Mouse (Mus musculus) forebrain, postnatal 0 days (tissue): ENCODE measurements around the gene Doc2b. TPM values are rescaled to one million over a fixed set of nuclear protein-coding genes. Genes with fewer than 3 reads are reported as not detected.

Experiments
- ATAC-seq: fragments of 200-750 bp; cut with Nextera tagmentation; 2 replicates; pipeline ENCODE4 v1.8.0; 2017; ENCODE audit warnings: mild to moderate bottlenecking, moderate library complexity
- DNase-seq: peaks from one replicate; pipeline ENCODE4 v3.0.0-alpha.2; 2015
- H3K27ac ChIP-seq: fragments of 300-500 bp; sonication (generic); 2 replicates; pipeline ENCODE4 v1.5.1; 2014; ENCODE audit warnings: low read depth, mild to moderate bottlenecking, antibody characterized with exemption, low read length, moderate library complexity, mixed read lengths
- H3K27me3 ChIP-seq: fragments of 300-500 bp; sonication (generic); 2 replicates; pipeline ENCODE4 v1.6.1; 2014; ENCODE audit warnings: mild to moderate bottlenecking, low read length, mixed read lengths; ENCODE audit not compliant: insufficient read depth
- H3K36me3 ChIP-seq: fragments of 300-500 bp; sonication (generic); 2 replicates; pipeline ENCODE4 v1.6.1; 2014; ENCODE audit warnings: mild to moderate bottlenecking, moderate library complexity; ENCODE audit not compliant: insufficient read depth
- H3K4me1 ChIP-seq: fragments of 300-500 bp; sonication (generic); 2 replicates; pipeline ENCODE4 v1.6.1; 2014; ENCODE audit warnings: antibody characterized with exemption; ENCODE audit not compliant: insufficient read depth
- H3K4me2 ChIP-seq: fragments of 300-500 bp; sonication (generic); 2 replicates; pipeline ENCODE4 v1.6.1; 2014; ENCODE audit warnings: low read depth, mild to moderate bottlenecking, moderate library complexity
- H3K4me3 ChIP-seq: fragments of 300-500 bp; sonication (generic); 2 replicates; pipeline ENCODE4 v1.5.1; 2014; ENCODE audit warnings: low read depth, low read length, mixed read lengths
- H3K9ac ChIP-seq: fragments of 300-500 bp; sonication (generic); 2 replicates; pipeline ENCODE4 v1.6.1; 2014; ENCODE audit warnings: mild to moderate bottlenecking
- H3K9me3 ChIP-seq: fragments of 300-500 bp; sonication (generic); 2 replicates; pipeline ENCODE4 v1.6.1; 2016; ENCODE audit warnings: low read length
- CTCF ChIP-seq: sonication (generic); IDR thresholded peaks from 2 replicates; pipeline ENCODE4 v1.5.1; 2016; ENCODE audit warnings: antibody characterized with exemption, control low read depth, low read depth
- WGBS: fragments of 180-500 bp; shearing (Covaris S2); extraction: QIAGEN DNeasy Blood & Tissue Kit; methylation state at CpG from one replicate; pipeline ENCODE4 v1.1.7; 2014; 5-methylcytosine and 5-hydroxymethylcytosine counted together
- polyA plus RNA-seq: library from polyadenylated mRNA; unstranded; fragments of >200 nt; fragmentation: Nextera tagmentation; extraction: Ambion mirVana; gene quantifications from 2 replicates; pipeline ENCODE4 v1.2.1, GENCODE M21; 2015
- total RNA-seq: library from RNA; depleted of rRNA; stranded (reverse); fragments of >200 nt; gene quantifications from 2 replicates; pipeline ENCODE4 v1.2.3, GENCODE M21; 2014; rRNA removed

The Doc2b gene
- total and polyA plus RNA-seq, 2 experiments from 2014 or later = 5.3 to 16.2 TPM

GRCm38 (mm10) chr11:75727168-75727567 is 68.7 kb downstream of the Doc2b start:
- Histone ChIP-seq H3K4me2 (no peak overlapping the region), H3K27ac (no peak overlapping the region), H3K4me1 (peaks cover 5% of the 10 kb centered on the region; the same call in 1 of the 2 replicates), H3K4me3 (no peak overlapping the region), H3K9ac (no peak overlapping the region), H3K9me3 (no peaks in the 10 kb centered on the region), H3K36me3 (no peaks in the 10 kb centered on the region), H3K27me3 (no peaks in the 10 kb centered on the region)
- TF ChIP-seq CTCF = no peak
- 77% methylated on average over 2 of the region's 2 CpGs for WGBS
- DNase-seq (no peak), ATAC-seq (no peak)

- H3K9ac ChIP-seq = no peak overlapping the region
- no peaks in the 10 kb centered on the region for H3K9me3 ChIP-seq
- ATAC-seq (no peak), DNase-seq (no peak)
- H3K4me1 ChIP-seq = no peaks in the 10 kb centered on the region
- 62% methylated on average over 4 of the region's 4 CpGs for WGBS
- H3K4me2 ChIP-seq = no peak overlapping the region
- no peak overlapping the region for H3K27ac ChIP-seq
- no peaks in the 10 kb centered on the region for H3K27me3 ChIP-seq
- TF ChIP-seq CTCF = no peak
- no peaks in the 10 kb centered on the region for H3K36me3 ChIP-seq
- H3K4me3 ChIP-seq = no peak overlapping the region
These were observed 73.5 kb downstream of the Doc2b start for GRCm38 (mm10) chr11:75722339-75722738.

Other genes starting within 250 kb of the Doc2b start
- 83.0 and 95.7 TPM in 2 replicates for gene Pitpna, start 208.0 kb downstream of the Doc2b start, total RNA-seq
- gene Pitpna, start 208.0 kb downstream of the Doc2b start, polyA plus RNA-seq = 85.8 and 101 TPM in 2 replicates
- gene Inpp5k, start 165.1 kb downstream of the Doc2b start, total RNA-seq = 52.4 and 57.4 TPM in 2 replicates
- 50.2 and 50.7 TPM in 2 replicates for gene Inpp5k, start 165.1 kb downstream of the Doc2b start, polyA plus RNA-seq
- 17.5 and 21.0 TPM in 2 replicates for gene Myo1c, start 145.5 kb downstream of the Doc2b start, total RNA-seq
- gene Myo1c, start 145.5 kb downstream of the Doc2b start, polyA plus RNA-seq = 6.5 and 8.2 TPM in 2 replicates
- gene Crk, start 116.8 kb downstream of the Doc2b start, total RNA-seq = 88.7 and 89.8 TPM in 2 replicates
- gene Crk, start 116.8 kb downstream of the Doc2b start, polyA plus RNA-seq = 90.9 and 93.4 TPM in 2 replicates
- 309 and 330 TPM in 2 replicates for gene Ywhae, start 63.2 kb downstream of the Doc2b start, total RNA-seq
- 1,517 and 1,700 TPM in 2 replicates for gene Ywhae, start 63.2 kb downstream of the Doc2b start, polyA plus RNA-seq
- gene Rph3al, start 142.4 kb upstream of the Doc2b start, total RNA-seq = 1.4 and 1.9 TPM in 2 replicates
- 1.5 and 2.4 TPM in 2 replicates for gene Rph3al, start 142.4 kb upstream of the Doc2b start, polyA plus RNA-seq
- 5.0 and 10.0 TPM in 2 replicates for gene 1700016K19Rik, start 203.9 kb upstream of the Doc2b start, total RNA-seq
- gene 1700016K19Rik, start 203.9 kb upstream of the Doc2b start, polyA plus RNA-seq = 7.7 and 8.0 TPM in 2 replicates
- gene Rflnb, start 231.7 kb upstream of the Doc2b start, total RNA-seq = 11.6 and 12.7 TPM in 2 replicates
- gene Rflnb, start 231.7 kb upstream of the Doc2b start, polyA plus RNA-seq = 9.1 and 14.0 TPM in 2 replicates